Mouse (Mus musculus) lung, embryonic 14.5 days (tissue): ENCODE measurements around the gene Olfr1396. TPM values are rescaled to one million over a fixed set of nuclear protein-coding genes. Genes with fewer than 3 reads are reported as not detected.
A peak's percentile ranks its signal among the peaks of the same experiment; 100 is the strongest.

Experiments used
- ATAC-seq: fragments of 200-750 bp; cut with Nextera tagmentation; 2 replicates; pipeline ENCODE4 v1.8.0; 2017; ENCODE audit warnings: mild to moderate bottlenecking, moderate TSS enrichment, moderate library complexity; ENCODE audit not compliant: insufficient read depth
- DNase-seq: peaks from one replicate; pipeline ENCODE4 v3.0.0-alpha.2; 2015
- H3K27ac ChIP-seq: fragments of 300-500 bp; sonication (generic); 2 replicates; pipeline ENCODE4 v1.5.1; 2014; ENCODE audit warnings: low read depth, mild to moderate bottlenecking, moderate library complexity
- H3K27me3 ChIP-seq: fragments of 300-500 bp; sonication (generic); 2 replicates; pipeline ENCODE4 v1.6.1; 2014; ENCODE audit warnings: low read length, control low read depth; ENCODE audit not compliant: insufficient read depth
- H3K36me3 ChIP-seq: fragments of 300-500 bp; sonication (generic); 2 replicates; pipeline ENCODE4 v1.6.1; 2014; ENCODE audit warnings: control low read depth; ENCODE audit not compliant: insufficient read depth
- H3K4me1 ChIP-seq: fragments of 300-500 bp; sonication (generic); 2 replicates; pipeline ENCODE4 v1.6.1; 2014; ENCODE audit warnings: antibody characterized with exemption, control low read depth; ENCODE audit not compliant: insufficient read depth
- H3K4me2 ChIP-seq: fragments of 300-500 bp; sonication (generic); 2 replicates; pipeline ENCODE4 v1.6.1; 2014; ENCODE audit warnings: mild to moderate bottlenecking
- H3K4me3 ChIP-seq: fragments of 300-500 bp; sonication (generic); 2 replicates; pipeline ENCODE4 v1.5.1; 2014; ENCODE audit warnings: low read depth, low read length
- H3K9ac ChIP-seq: fragments of 300-500 bp; sonication (generic); 2 replicates; pipeline ENCODE4 v1.6.1; 2014
- H3K9me3 ChIP-seq: fragments of 300-500 bp; sonication (generic); 2 replicates; pipeline ENCODE4 v1.6.1; 2016; ENCODE audit warnings: low read depth, low read length, control low read depth
- CTCF ChIP-seq: IDR thresholded peaks from 2 replicates; pipeline ENCODE4 v1.5.1; 2016; ENCODE audit warnings: antibody characterized with exemption, low read depth
- WGBS: fragments of 180-500 bp; shearing (Covaris S2); extraction: QIAGEN DNeasy Blood & Tissue Kit; methylation state at CpG from one replicate; pipeline ENCODE4 v1.1.7; 2014; 5-methylcytosine and 5-hydroxymethylcytosine counted together
- polyA plus RNA-seq: library from polyadenylated mRNA; unstranded; fragments of >200 nt; fragmentation: Nextera tagmentation; extraction: Ambion mirVana; gene quantifications from 2 replicates; pipeline ENCODE4 v1.2.1, GENCODE M21; 2014

The Olfr1396 gene
- polyA plus RNA-seq, 1 experiment from 2014 or later: not detected

- Histone ChIP-seq H3K9me3 (no peaks in the 10 kb centered on the region), H3K4me1 (no peaks in the 10 kb centered on the region), H3K4me3 (no peak overlapping the region), H3K36me3 (no peaks in the 10 kb centered on the region), H3K27me3 (no peaks in the 10 kb centered on the region), H3K9ac (no peak overlapping the region), H3K4me2 (no peak overlapping the region), H3K27ac (no peak overlapping the region)
- 69% methylated on average over 3 of the region's 3 CpGs for WGBS
- DNase-seq (no peak), ATAC-seq (no peak)
- TF ChIP-seq CTCF: no peak
Measured at GRCm38 (mm10) chr11:49089735-49090507, 24.8 kb downstream of the Olfr1396 start.

GRCm38 (mm10) chr11:49088990-49089652 lies 25.6 kb downstream of the Olfr1396 start:
- Histone ChIP-seq H3K4me1 (no peaks in the 10 kb centered on the region), H3K4me3 (no peak overlapping the region), H3K27me3 (no peaks in the 10 kb centered on the region), H3K9ac (no peak overlapping the region), H3K9me3 (no peaks in the 10 kb centered on the region), H3K4me2 (peak overlapping the region; percentile 50), H3K36me3 (no peaks in the 10 kb centered on the region), H3K27ac (peak overlapping the region; percentile 58; the same call in 1 of the 2 replicates)
- no peak for TF ChIP-seq CTCF
- ATAC-seq (no peak), DNase-seq (no peak)
- 69% methylated on average over 5 of the region's 5 CpGs for WGBS

GRCm38 (mm10) chr11:49087830-49088616 lies 26.7 kb downstream of the Olfr1396 start:
- H3K4me2 ChIP-seq: peak overlapping the region; percentile 50

DNA sequence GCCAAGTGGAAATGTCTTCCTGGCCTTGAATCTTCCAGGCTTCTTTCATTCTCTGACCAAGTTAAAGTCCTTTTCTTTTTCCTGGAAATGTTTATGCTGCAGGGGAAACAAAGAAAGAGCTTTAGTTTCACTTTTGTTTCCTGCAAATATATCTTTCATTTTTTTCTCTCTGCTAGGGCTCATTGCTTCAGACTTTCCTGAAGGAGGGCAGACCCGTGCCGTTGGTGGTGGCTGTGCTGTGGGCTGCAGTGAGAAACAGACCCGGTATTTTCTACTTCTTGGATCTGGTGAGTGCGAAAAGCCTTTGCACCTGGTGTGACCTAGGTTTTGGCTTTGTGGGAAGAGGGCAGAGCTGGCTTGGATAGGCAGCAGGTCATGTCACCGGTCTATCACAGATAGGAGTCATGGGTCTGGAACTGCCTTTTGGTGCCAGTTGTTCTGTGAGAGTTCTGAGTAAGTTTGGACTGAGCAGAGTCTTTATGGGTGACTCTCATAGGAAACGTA lies 27.8 kb downstream of the Olfr1396 start:
- no peak overlapping the region for H3K4me3 ChIP-seq
- whole genome bisulfite sequencing: 77% methylated on average over 6 of the region's 6 CpGs
- ATAC-seq (no peak), DNase-seq (no peak)
- no peak overlapping the region for H3K9ac ChIP-seq
- H3K9me3 ChIP-seq: no peaks in the 10 kb centered on the region
- no peak overlapping the region for H3K27ac ChIP-seq
- no peaks in the 10 kb centered on the region for H3K36me3 ChIP-seq
- H3K4me2 ChIP-seq: no peak overlapping the region
- TF ChIP-seq CTCF: no peak
- no peaks in the 10 kb centered on the region for H3K4me1 ChIP-seq
- no peaks in the 10 kb centered on the region for H3K27me3 ChIP-seq

More at GRCm38 (mm10) chr11:49087830-49088616, 26.7 kb downstream of the Olfr1396 start:
- TF ChIP-seq CTCF: no peak
- no peaks in the 10 kb centered on the region for H3K9me3 ChIP-seq
- DNase-seq (peak; percentile 62), ATAC-seq (peak; percentile 94)
- H3K27me3 ChIP-seq: no peaks in the 10 kb centered on the region
- H3K36me3 ChIP-seq: no peaks in the 10 kb centered on the region
- WGBS: 30% methylated on average over 22 of the region's 22 CpGs
- no peaks in the 10 kb centered on the region for H3K4me1 ChIP-seq
- H3K4me3 ChIP-seq: peak overlapping the region; percentile 12
- H3K27ac ChIP-seq: peak overlapping the region; percentile 61
- H3K9ac ChIP-seq: no peak overlapping the region; the same call in 1 of the 2 replicates

DNA sequence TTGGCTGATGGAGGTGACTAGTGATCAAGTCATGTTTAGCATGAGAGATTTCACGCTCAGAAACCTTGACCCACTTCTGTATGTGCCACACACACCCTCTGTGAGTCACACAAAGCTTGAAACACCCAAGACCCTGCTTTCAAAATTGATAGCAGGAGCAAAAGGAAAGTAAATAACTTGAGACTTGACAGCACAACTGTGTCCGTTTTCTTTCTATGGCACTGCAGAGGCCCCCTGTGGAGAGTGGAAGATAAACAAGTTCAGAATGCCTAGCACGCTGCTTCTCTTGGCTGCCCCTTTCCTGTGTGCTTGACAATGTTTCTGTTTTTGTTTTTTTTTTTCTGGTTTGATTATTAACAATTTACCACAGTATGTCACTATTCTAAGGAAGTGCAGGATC lies 29.8 kb downstream of the Olfr1396 start:
- no peak; the same call in 1 of the 2 replicates for TF ChIP-seq CTCF
- H3K27me3 ChIP-seq: no peaks in the 10 kb centered on the region
- no peak overlapping the region for H3K4me2 ChIP-seq
- H3K36me3 ChIP-seq: no peaks in the 10 kb centered on the region
- no peak overlapping the region for H3K9ac ChIP-seq
- no peak overlapping the region for H3K27ac ChIP-seq
- H3K9me3 ChIP-seq: no peaks in the 10 kb centered on the region
- ATAC-seq (no peak), DNase-seq (peak; percentile 33)
- H3K4me1 ChIP-seq: no peaks in the 10 kb centered on the region
- no peak overlapping the region for H3K4me3 ChIP-seq
- 26% methylated on average over 3 of the region's 3 CpGs for WGBS

DNA sequence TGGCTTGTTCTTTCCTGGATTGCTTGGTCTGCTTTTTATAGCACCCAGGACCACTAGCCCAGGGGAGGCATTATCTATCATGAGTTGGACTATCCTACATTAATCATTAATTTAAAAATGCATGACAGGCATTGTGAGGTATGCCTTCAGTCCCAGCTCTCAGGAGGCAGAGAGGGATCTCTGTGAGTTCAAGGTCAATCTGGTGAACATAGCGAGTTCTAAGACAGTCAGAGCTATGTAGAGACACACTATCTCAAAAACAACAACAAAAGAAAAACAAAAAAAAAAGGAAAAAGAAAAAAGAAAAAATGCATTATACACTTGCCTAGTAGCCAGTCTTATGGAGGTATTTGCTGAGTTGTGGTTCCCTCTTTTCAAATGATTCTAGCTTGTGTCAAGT lies 30.3 kb downstream of the Olfr1396 start:
- no peak for ATAC-seq
- no peak for TF ChIP-seq CTCF
- Histone ChIP-seq H3K4me3 (no peak overlapping the region), H3K27ac (no peak overlapping the region), H3K27me3 (no peaks in the 10 kb centered on the region), H3K9ac (no peak overlapping the region), H3K36me3 (no peaks in the 10 kb centered on the region), H3K4me2 (no peak overlapping the region), H3K9me3 (no peaks in the 10 kb centered on the region), H3K4me1 (no peaks in the 10 kb centered on the region)
- no peak for DNase-seq
- WGBS: 53% methylated on average over 1 of the region's 1 CpGs
